In genomic region chr8:3330662-3331061, GRCm38 (mm10) we compare ENCODE assay signal across 10 mouse cellular contexts. TPM values are rescaled to one million over a fixed set of nuclear protein-coding genes. Genes with fewer than 3 reads are reported as not detected.
DNase-seq lines count a peak whose midpoint lies in the region; ATAC-seq and TF ChIP-seq lines count a peak whose summit lies in the region.
"Had no signal": no experiment of that assay in that cellular context is flagged by ENCODE, and none has a peak within 500 bp of the region (broad histone marks: within the 10 kb centered on the region; RNA-seq: fewer than 3 reads in every experiment).

No protein-coding gene starts in this region.

- no peaks in the 10 kb centered on the region for H3K9me3 ChIP-seq in heart, embryonic 11.5 days (replicated peaks; ENCODE audit: control insufficient read depth, low read length)
- H3K9me3 ChIP-seq in lung, postnatal 0 days (ENCODE audit: low read length) = no peaks in the 10 kb centered on the region
- H3K9me3 ChIP-seq: embryonic facial prominence, embryonic 13.5 days; limb, embryonic 15.5 days had no signal

- CTCF ChIA-PET in Patski (lab: Charles Lee) = interaction anchor here (0.6 to 2.0 kb wide), 5 partner anchors 142 to 170 kb away, joined by 3 to 5 read pairs (median 3); no protein-coding TSS in a partner anchor

- no peak for TF ChIP-seq EP300 in lung, postnatal 0 days (IDR thresholded peaks at IDR 0.05)

- no peaks in the 10 kb centered on the region for H3K27me3 ChIP-seq in heart, embryonic 11.5 days (ENCODE audit: control insufficient read depth, insufficient read depth, low read length)
- H3K27me3 ChIP-seq in Patski = peaks cover 4% of the 10 kb centered on the region
- H3K27me3 ChIP-seq in lung, postnatal 0 days (replicated peaks; ENCODE audit: insufficient read depth, low read length) = no peaks in the 10 kb centered on the region
- H3K27me3 ChIP-seq: embryonic facial prominence, embryonic 13.5 days; limb, embryonic 15.5 days had no signal

- in situ Hi-C loops in Patski (cut with MboI; ENCODE audit: low pct_unique_long_range_greater_than_20kb) = loop anchor here (10.0 kb wide), 1 partner anchor 156 kb away; no protein-coding TSS in a partner anchor

- no peaks in the 10 kb centered on the region for H3K4me1 ChIP-seq in heart, embryonic 11.5 days (ENCODE audit: control insufficient read depth, insufficient read depth, low read length)
- no peaks in the 10 kb centered on the region for H3K4me1 ChIP-seq in lung, postnatal 0 days (ENCODE audit: insufficient read depth, low read depth, low read length)
- H3K4me1 ChIP-seq: embryonic facial prominence, embryonic 13.5 days; limb, embryonic 15.5 days had no signal

- no peak overlapping the region for H3K9ac ChIP-seq in heart, embryonic 11.5 days (ENCODE audit: low read depth, low read length)
- H3K9ac ChIP-seq in lung, postnatal 0 days (replicated peaks; ENCODE audit: low read depth) = no peak overlapping the region
- H3K9ac ChIP-seq: embryonic facial prominence, embryonic 13.5 days; limb, embryonic 15.5 days had no signal

- no peak overlapping the region for H3K4me2 ChIP-seq in heart, embryonic 11.5 days
- H3K4me2 ChIP-seq in lung, postnatal 0 days (replicated peaks; ENCODE audit: low read depth, low read length) = no peak overlapping the region
- H3K4me2 ChIP-seq: embryonic facial prominence, embryonic 13.5 days; limb, embryonic 15.5 days had no signal

- no peak overlapping the region for H3K4me3 ChIP-seq in heart, embryonic 11.5 days (ENCODE audit: low read depth, low read length)
- H3K4me3 ChIP-seq in lung, postnatal 0 days (ENCODE audit: low read depth, low read length) = no peak overlapping the region
- H3K4me3 ChIP-seq: embryonic facial prominence, embryonic 13.5 days; limb, embryonic 15.5 days had no signal

- H3K27ac ChIP-seq in heart, embryonic 11.5 days (ENCODE audit: low read depth, low read length) = no peak overlapping the region
- H3K27ac ChIP-seq in lung, postnatal 0 days (ENCODE audit: low read length) = no peak overlapping the region
- H3K27ac ChIP-seq: embryonic facial prominence, embryonic 13.5 days; limb, embryonic 15.5 days had no signal

- TF ChIP-seq CTCF in Patski (IDR thresholded peaks at IDR 0.05) = peak; percentile 71
- peak; percentile 94 for TF ChIP-seq CTCF in lung, postnatal 0 days (IDR thresholded peaks at IDR 0.05)

- POLR2A ChIA-PET in Patski (lab: Charles Lee) = interaction anchor here (0.7 kb wide), 1 partner anchor 163 kb away, joined by 5 read pairs; no protein-coding TSS in a partner anchor

- peak; percentile 62 for DNase-seq in heart, adult 8-10 months (ENCODE audit: low spot score)
- DNase-seq in A20 (ENCODE audit: low read depth, low spot score) (peak; percentile 49), Patski (ENCODE audit: low read depth, low spot score) (no peak)
- DNase-seq in embryo, embryonic 11 days = peak; percentile 70
- DNase-seq in kidney, adult 9 months = peak; percentile 61
- DNase-seq in lung, postnatal 0 days (ENCODE audit: low spot score) = peak; percentile 73
- peak; percentile 48 for DNase-seq in thymus, postnatal 14 days

- 49% methylated on average over 6 of the region's 6 CpGs for WGBS in heart, embryonic 11.5 days (ENCODE audit: insufficient replicate concordance)
- WGBS in lung, postnatal 0 days = 36% methylated on average over 6 of the region's 6 CpGs

- ATAC-seq in heart, embryonic 11.5 days (replicated peaks; ENCODE audit: insufficient number of reproducible peaks, low FRiP score, low TSS enrichment) = no peak
- no peak for ATAC-seq in Patski
- ATAC-seq in lung, postnatal 0 days = no peak

- H3K36me3 ChIP-seq in heart, embryonic 11.5 days (ENCODE audit: control insufficient read depth, insufficient read depth, low read length) = no peaks in the 10 kb centered on the region
- no peaks in the 10 kb centered on the region for H3K36me3 ChIP-seq in lung, postnatal 0 days (ENCODE audit: insufficient read depth, low read length)
- H3K36me3 ChIP-seq: embryonic facial prominence, embryonic 13.5 days; limb, embryonic 15.5 days had no signal

RNA-seq across cellular contexts. Expression of gene A430078G23Rik, which starts 22.6 kb away (rescaled TPM):
- total RNA-seq in heart, adult 8-10 months (2022) = 1 to 10 TPM in 1 of 4 experiments, under 1 TPM in 3; 0.19 to 1.5 (median 0.33) TPM
- 0.10 TPM in 1 of 2 replicates, not detected in the other for polyA plus RNA-seq in heart, embryonic 11.5 days (2014; fragmentation: Nextera tagmentation; extraction: Ambion mirVana)
- not detected for polyA plus RNA-seq in Patski (2021)
- polyA plus RNA-seq in lung, postnatal 0 days (2015; fragmentation: Nextera tagmentation; extraction: Ambion mirVana) = 0.38 and 0.40 TPM in 2 replicates
- polyA plus RNA-seq: embryonic facial prominence, embryonic 13.5 days had no signal

RNA-seq across cellular contexts. Expression of gene Insr, which starts 51.2 kb away (rescaled TPM):
- 100 to 1,000 TPM; 117 to 175 (median 143) TPM for total RNA-seq in heart, adult 8-10 months (2022)
- 39.2 and 45.7 TPM in 2 replicates for polyA plus RNA-seq in heart, embryonic 11.5 days (2014; fragmentation: Nextera tagmentation; extraction: Ambion mirVana)
- 13.8 TPM for polyA plus RNA-seq in Patski (2021)
- polyA plus RNA-seq in lung, postnatal 0 days (2015; fragmentation: Nextera tagmentation; extraction: Ambion mirVana) = 27.1 and 31.1 TPM in 2 replicates
